ENCODE assay signal across 10 mouse cellular contexts in genomic region chr16:22719304-22719703, GRCm38 (mm10).
DNase-seq lines count a peak whose midpoint lies in the region; ATAC-seq and TF ChIP-seq lines count a peak whose summit lies in the region.
"Had no signal": no experiment of that assay in that cellular context is flagged by ENCODE, and none has a peak within 500 bp of the region (broad histone marks: within the 10 kb centered on the region; RNA-seq: fewer than 3 reads in every experiment).

No protein-coding gene starts in this region.

- DNase-seq in urinary bladder, postnatal 25 days (ENCODE audit: low spot score) = peak; percentile 14
- DNase-seq in urinary bladder, postnatal 4 days (ENCODE audit: low spot score in 2 of 2) = no peak
- peak; percentile 38 for DNase-seq in embryonic facial prominence, embryonic 10.5 days (ENCODE audit: low spot score)
- DNase-seq in thymus, postnatal 4 days = peak; percentile 59
- DNase-seq in right cerebral cortex, adult 18-20 months = no peak
- no peak for DNase-seq in urinary bladder, adult 2 months (ENCODE audit: low spot score)

- no peaks in the 10 kb centered on the region for H3K4me1 ChIP-seq in intestine, postnatal 0 days (replicated peaks; ENCODE audit: control insufficient read depth, insufficient read depth, low read length)
- H3K4me1 ChIP-seq in intestine, embryonic 16.5 days (ENCODE audit: control insufficient read depth, insufficient read depth, low read length) = no peaks in the 10 kb centered on the region
- peaks cover 5% of the 10 kb centered on the region for H3K4me1 ChIP-seq in embryonic facial prominence, embryonic 10.5 days
- H3K4me1 ChIP-seq: midbrain, embryonic 12.5 days had no signal

- 45% methylated on average over 7 of the region's 7 CpGs for WGBS in intestine, postnatal 0 days
- WGBS in intestine, embryonic 16.5 days = 47% methylated on average over 7 of the region's 7 CpGs
- WGBS in embryonic facial prominence, embryonic 10.5 days = 53% methylated on average over 7 of the region's 7 CpGs

- TF ChIP-seq CTCF in intestine, postnatal 0 days (IDR thresholded peaks at IDR 0.05; ENCODE audit: low read depth) = peak; percentile 62

- no peak overlapping the region for H3K4me3 ChIP-seq in intestine, postnatal 0 days (ENCODE audit: low read depth, low read length)
- no peak overlapping the region for H3K4me3 ChIP-seq in intestine, embryonic 16.5 days (ENCODE audit: low read length)
- H3K4me3 ChIP-seq in embryonic facial prominence, embryonic 10.5 days = no peak overlapping the region
- H3K4me3 ChIP-seq: heart, embryonic 15.5 days; midbrain, embryonic 12.5 days had no signal

- ATAC-seq in intestine, postnatal 0 days = no peak
- ATAC-seq in intestine, embryonic 16.5 days = no peak

- H3K27ac ChIP-seq in intestine, postnatal 0 days (ENCODE audit: low read depth, low read length) = no peak overlapping the region
- no peak overlapping the region for H3K27ac ChIP-seq in intestine, embryonic 16.5 days (ENCODE audit: low read length)
- H3K27ac ChIP-seq in embryonic facial prominence, embryonic 10.5 days (replicated peaks) = no peak overlapping the region
- H3K27ac ChIP-seq: heart, embryonic 15.5 days; midbrain, embryonic 12.5 days had no signal

- no peaks in the 10 kb centered on the region for H3K36me3 ChIP-seq in intestine, postnatal 0 days (ENCODE audit: control insufficient read depth, insufficient read depth)
- H3K36me3 ChIP-seq in intestine, embryonic 16.5 days (ENCODE audit: control insufficient read depth, insufficient read depth, low read length) = no peaks in the 10 kb centered on the region
- no peaks in the 10 kb centered on the region for H3K36me3 ChIP-seq in embryonic facial prominence, embryonic 10.5 days (replicated peaks)
- H3K36me3 ChIP-seq: heart, embryonic 15.5 days; midbrain, embryonic 12.5 days had no signal

- no peak overlapping the region for H3K9ac ChIP-seq in intestine, postnatal 0 days (ENCODE audit: low read depth, low read length)
- no peak overlapping the region for H3K9ac ChIP-seq in intestine, embryonic 16.5 days (ENCODE audit: low read depth, low read length)
- H3K9ac ChIP-seq: heart, embryonic 15.5 days; midbrain, embryonic 12.5 days had no signal

- H3K9me3 ChIP-seq in intestine, postnatal 0 days (ENCODE audit: control insufficient read depth) = no peaks in the 10 kb centered on the region
- H3K9me3 ChIP-seq in intestine, embryonic 16.5 days (ENCODE audit: control insufficient read depth, low read length) = no peaks in the 10 kb centered on the region
- no peaks in the 10 kb centered on the region for H3K9me3 ChIP-seq in embryonic facial prominence, embryonic 10.5 days
- H3K9me3 ChIP-seq: heart, embryonic 15.5 days; midbrain, embryonic 12.5 days had no signal

- no peak overlapping the region for H3K4me2 ChIP-seq in intestine, postnatal 0 days (replicated peaks; ENCODE audit: low read depth)
- no peak overlapping the region for H3K4me2 ChIP-seq in intestine, embryonic 16.5 days (ENCODE audit: low read depth, low read length)
- H3K4me2 ChIP-seq: heart, embryonic 15.5 days; midbrain, embryonic 12.5 days had no signal

- H3K27me3 ChIP-seq in intestine, postnatal 0 days (replicated peaks; ENCODE audit: control insufficient read depth, insufficient read depth, low read length) = no peaks in the 10 kb centered on the region
- H3K27me3 ChIP-seq in intestine, embryonic 16.5 days (replicated peaks; ENCODE audit: control insufficient read depth, insufficient read depth, low read length) = no peaks in the 10 kb centered on the region
- H3K27me3 ChIP-seq in embryonic facial prominence, embryonic 10.5 days (replicated peaks; ENCODE audit: low read depth, poor library complexity, severe bottlenecking) = no peaks in the 10 kb centered on the region
- H3K27me3 ChIP-seq: heart, embryonic 15.5 days had no signal

Comparison
In these comparisons a context has a peak if more than half of its experiments do, and no peak if none do; other contexts are left out.
1. DNase-seq: peak in urinary bladder, postnatal 25 days (single experiment), embryonic facial prominence, embryonic 10.5 days (single experiment) and thymus, postnatal 4 days (single experiment); none in urinary bladder, postnatal 4 days (0 of 2), right cerebral cortex, adult 18-20 months (single experiment) and urinary bladder, adult 2 months (single experiment).